Mouse (Mus musculus): ENCODE measurements at regions not wholly inside any gene's neighbourhood (a gene's known extent, or its start where the extent isn't known, plus 50 kb on each side); places are given as distances from the start of the nearest gene placed in this dataset.
"Not testable (repeated sequence)": the region's sequence is repeated elsewhere in the genome, so short reads cannot be mapped to it uniquely, and the experiment has no call there.

DNA sequence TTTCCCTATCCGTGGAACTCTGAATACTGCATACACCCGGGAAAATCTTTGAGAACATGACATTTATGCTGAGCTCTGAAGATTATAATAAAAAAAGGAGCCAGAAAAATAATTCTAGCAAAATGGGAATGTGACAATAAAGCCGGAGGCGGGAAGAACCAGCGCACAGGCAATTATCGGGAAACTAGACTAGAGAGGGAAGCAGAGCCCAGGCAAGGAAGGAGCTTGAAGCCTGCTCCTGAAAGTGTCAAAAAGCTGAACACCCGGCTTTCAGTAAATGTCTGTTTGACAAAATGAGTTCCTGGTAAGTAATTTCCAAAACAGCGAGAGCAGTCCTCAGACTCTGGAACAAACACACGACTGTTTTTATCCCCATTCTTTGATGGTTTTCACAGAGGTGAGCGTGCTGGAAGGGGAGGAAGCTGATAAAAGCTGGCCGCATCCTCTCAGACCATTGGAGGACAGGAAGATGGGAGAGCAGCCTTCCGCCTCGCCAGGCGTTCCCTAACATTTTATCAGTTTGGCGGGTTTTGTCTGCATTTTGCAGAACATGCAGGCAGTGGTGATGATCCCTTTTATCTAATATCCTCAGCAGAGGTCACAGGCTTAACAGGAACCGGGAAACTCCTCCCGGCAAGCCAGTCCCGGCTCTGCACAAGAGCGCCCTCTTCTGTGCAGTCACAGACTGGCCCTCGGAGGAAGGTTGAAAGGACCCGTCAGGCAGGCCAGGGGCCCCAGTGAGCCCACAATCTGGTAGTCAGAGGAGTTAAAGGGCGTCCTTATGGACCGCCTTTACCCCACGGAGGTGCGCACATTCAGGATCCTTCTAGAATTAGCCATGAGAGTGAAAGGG lies 201.3 kb upstream of the 1700056E22Rik start:
- peak; percentile 36 for DNase-seq (ENCODE audit: low read depth)

DNA sequence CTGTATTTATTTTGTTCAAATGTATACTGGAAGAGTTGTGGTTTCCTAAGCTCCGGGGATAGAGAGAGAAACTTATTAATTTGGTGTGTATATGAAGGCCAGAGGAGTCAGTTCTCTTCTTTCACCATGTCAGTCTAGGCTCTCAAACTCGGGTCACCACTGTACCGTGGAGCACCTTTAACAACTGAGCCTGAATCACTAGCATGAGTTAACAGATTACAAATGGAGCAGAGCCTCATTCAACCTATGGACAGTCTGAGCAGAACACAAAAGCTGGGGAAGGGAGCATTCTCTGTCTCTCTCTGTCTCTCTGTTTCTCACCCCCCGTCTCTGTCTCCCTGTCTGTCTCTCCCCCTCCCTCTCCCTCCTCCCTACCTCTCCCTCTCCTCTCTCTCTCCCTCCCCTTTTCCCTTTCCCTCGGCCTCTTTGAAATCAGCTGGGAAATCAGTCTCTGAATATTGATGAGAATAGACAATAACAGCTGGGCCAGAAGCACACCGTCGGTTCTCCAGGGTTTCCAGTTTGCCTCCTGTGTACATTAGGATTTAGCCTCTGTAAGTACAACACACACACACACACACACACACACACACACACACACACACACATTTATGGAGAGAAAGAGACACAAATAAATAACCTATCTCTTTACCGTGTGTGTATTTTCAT lies 200.4 kb upstream of the 1700056E22Rik start:
- DNase-seq (ENCODE audit: low read depth), result no peak

DNA sequence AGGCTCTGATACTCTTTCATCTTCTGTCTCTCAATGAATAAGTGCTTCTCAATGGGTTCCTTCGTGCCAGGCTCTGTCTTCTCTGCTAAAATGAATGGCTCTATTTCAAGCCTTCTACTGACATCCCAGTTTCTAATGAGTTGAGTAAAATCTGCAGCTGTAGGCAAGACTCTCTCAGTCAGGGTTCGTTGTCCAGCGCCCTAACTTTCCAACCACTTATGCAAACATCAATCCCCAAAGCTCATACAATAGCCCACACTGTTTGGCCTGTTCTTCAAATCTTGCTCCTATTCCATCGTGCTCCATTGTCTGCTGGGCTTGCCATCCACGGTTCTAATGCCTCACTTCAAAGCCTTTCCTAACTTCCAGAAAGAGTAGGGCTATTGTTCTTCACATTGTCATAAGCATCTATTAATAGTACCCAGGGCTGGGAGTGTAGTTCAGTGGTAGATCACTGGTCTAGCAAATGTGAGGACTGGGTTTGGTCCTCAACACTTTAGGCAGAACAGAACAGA lies 199.7 kb upstream of the 1700056E22Rik start:
- no peak for DNase-seq (ENCODE audit: low read depth)

DNA sequence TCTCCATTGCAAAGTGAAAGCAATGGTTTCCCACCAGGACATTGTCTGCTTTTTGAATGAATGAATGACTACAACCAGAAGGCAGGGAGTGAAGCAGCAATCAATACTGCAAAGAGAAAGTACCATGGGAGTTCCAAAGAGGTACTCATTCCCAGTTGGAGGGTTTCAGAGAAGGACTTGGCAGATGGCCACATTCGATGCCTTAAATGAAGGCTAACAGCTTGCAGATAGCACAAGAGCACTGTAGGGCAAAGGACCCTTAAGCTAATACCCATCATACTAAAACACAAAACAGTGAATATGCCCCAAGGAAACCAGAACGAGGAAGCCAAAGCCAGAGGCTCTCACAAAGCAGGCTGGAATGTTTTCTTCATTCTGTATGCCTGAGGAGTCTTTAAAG lies 188.2 kb upstream of the 1700056E22Rik start:
- DNase-seq (ENCODE audit: low read depth), result no peak

DNA sequence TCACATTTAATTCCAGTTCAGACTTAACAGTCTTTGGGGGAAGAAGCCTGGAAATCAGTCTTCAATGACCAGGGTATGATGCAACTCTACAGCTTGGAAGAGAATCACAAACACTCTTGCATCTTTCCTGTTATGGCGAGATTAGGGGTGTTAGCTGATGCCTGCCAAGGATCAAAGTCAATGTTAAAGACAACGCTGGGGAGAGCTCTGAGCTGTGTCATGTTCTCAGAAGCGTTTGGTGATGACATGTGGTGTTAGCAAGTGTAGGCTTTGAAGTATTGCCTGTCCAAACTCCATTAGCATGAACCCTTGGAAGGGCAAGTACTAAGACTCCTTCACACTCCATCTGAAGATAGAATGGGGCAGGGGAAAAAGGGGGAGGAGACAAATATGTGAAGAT lies 187.7 kb upstream of the 1700056E22Rik start:
- no peak for DNase-seq (ENCODE audit: low read depth)

DNA sequence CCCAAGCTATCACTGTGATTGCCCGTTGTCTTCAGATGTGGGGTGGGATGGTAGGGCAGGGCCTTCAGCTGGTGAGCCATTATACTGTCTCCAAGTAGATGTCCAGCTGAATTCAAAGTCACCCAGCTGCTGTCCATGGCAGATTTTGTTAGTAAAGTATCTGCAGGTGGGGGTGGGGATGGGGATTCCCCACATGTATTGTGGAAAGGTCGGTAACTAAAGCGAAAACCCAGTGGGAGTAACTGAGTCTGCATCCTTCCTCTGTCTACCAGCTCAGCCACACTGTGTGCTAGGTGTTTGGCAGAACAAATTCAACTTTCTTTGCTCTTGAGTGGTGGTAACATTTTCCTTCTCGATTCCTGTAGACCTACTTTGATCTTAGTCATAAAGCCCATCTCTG lies 163.2 kb upstream of the 1700056E22Rik start:
- DNase-seq (ENCODE audit: low read depth), result no peak

DNA sequence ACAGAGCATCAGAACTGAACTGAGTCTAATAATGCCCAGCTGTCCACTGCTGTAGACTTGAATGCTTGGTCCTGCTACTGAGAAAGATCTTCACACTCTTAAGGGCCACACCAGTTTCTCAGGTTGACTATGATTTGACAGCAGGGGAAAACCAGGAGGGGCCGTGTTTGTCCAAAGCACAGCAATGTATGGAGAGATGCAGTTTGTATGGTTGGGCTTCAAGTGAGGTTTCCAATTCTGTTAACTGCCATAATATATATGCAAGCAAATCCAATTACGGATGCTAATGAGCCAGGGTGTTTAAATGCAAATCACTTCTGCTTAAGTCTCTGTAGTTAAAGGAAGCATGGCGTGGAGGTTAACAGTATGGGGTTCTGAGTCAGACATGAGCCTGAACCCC lies 157.2 kb upstream of the 1700056E22Rik start:
- DNase-seq (ENCODE audit: low read depth), result no peak

DNA sequence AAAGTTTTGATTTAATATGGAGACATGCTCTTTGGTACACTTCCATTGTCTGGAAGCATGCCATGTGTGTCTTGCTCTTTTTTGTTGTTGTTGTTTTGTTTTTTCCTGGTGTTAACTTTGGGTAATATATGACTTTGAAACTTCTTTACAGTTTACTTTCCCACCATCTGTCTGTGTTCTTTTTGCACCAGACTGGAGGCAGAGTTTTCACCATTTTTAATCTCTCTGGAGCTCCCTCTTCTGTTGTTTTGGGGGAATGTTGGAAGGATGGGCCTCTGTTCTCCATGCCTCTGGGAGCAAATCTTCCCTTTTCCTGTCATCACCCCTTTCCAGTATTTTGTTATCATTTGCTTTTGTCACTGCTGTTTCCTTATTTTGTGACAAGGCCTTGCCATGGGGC lies 153.5 kb upstream of the 1700056E22Rik start:
- peak; percentile 2 for DNase-seq (ENCODE audit: low read depth)

DNA sequence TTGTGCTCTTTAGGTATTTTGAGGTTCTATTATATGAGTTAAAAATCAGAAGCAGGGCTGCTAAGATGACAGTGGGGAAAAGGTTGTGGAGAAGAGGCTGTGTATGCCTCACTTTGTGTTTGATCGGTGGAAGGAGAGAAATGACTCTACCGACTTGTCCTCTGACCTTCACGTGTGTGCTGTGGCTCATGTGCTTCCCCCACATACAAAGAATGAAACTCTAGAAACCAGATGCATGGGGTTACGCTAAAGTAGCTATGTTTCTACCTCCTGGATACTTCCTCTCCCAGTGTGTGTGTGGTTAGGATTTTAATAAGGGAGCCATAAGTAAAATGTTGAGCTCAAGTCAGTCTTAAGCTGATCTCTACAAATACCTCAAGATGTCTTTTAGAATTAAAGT lies 148.1 kb upstream of the 1700056E22Rik start:
- no peak for DNase-seq (ENCODE audit: low read depth)

DNA sequence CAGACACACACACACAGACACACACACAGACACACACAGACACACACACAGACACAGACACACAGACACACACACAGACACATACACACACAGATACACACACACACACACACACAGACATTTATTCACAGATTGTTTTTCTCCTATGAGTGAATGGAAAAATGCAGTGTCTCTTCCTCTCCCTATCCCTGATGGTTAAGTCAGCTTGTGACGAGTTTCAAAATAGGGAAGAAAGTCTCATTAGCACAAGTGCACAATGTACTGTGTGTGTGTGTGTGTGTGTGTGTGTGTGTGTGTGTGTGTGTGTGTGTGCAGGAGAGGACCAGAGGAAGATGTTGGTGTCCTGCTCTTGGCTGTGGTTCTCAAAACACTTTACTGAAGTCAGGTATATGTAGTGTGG lies 140.3 kb upstream of the 1700056E22Rik start:
- not testable (repeated sequence) for DNase-seq (ENCODE audit: low read depth)

DNA sequence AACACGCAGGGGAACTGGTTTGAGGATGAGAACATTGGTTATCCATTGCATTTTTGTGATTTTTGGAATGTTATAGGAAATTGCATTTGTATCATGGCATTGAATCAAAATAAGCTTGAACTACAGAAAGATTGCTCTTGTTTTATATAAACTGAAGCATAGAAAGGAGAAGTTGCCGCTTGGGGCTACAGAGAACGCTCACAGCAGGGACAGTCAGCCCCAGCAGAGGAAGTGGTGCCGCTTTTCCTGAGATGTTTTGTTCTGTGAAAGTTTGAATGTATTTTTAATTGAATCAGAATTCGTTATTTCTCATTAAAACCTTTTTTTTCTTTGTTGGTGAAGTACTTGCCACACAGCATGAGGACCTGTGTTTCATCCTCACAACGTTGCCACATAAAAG lies 139.6 kb upstream of the 1700056E22Rik start:
- no peak for DNase-seq (ENCODE audit: low read depth)

DNA sequence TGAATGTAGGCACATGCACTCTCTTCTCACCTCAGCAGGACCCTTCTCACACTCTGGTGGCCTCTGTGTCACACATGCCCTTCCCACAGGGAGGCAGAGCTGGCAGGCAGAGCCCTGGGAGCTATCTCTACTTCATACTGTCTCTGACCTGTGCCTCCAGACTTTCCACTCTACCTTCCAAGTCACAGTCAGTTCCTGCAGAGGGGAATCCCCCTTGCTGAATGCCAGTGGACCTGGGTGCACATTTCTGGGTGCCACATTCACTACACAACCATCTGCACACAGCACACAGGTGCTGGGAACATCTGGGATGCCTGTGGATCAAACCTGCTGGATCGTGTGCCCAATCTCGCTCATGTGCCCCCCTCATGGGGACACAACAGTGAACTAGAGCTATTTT lies 138.9 kb upstream of the 1700056E22Rik start:
- no peak for DNase-seq (ENCODE audit: low read depth)

DNA sequence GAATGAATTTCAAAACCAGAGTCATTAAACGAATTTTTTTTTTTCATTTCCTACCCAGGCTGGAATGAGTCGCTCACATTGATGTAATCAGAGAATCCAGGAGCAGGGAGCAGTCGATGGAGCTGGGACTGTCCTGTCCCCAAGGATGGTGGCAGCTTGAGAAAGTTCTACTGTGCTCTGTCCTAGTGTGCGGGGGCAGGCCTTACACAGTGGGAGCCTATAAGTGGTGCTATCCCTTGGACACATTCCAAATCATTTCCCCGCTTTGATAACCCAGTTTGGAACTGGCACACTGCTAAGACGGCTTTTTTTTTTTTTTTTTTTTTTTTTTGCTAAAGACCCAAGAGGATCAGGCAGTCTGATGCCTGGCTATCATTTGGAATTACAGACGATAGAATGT lies 137.5 kb upstream of the 1700056E22Rik start:
- no peak for DNase-seq (ENCODE audit: low read depth)

DNA sequence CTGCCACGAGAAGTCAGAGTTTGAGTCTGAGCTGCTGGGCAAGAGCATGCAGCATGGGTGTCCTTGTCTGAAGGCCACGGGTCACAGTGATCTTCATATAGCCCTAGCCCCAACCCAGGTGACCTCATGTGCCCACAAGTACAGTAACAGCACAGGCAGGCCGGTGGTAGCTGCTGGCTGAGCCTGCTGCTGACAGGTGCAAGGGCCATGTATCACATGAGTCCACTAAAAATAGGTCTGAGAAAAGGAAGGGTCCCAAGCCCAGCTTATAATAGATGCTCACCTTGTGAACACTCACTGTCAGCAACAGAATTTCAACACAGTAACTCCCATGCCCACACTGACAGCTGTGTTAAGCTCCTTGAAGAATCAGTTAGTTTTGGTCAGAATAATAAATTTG lies 136.8 kb upstream of the 1700056E22Rik start:
- DNase-seq (ENCODE audit: low read depth), result no peak

DNA sequence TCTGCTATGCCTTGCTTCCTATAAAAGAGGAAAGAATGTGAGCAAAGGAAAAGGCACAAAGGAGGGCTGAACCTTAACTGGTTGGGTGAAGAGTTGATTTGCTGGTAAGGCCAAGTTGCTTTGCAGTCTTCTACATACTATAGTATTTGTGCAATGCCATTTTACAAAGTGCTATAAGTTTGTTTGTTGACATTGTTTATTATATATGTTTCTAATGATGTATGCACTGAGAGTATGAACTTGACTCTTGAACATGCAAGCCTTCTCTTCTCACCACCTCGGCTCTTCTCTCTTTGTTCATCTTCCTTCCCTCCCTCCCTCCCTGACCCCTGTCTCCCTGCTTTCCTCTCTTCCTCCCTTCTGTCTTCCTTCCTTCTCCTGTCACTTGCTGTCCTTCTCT lies 135.9 kb upstream of the 1700056E22Rik start:
- no peak for DNase-seq (ENCODE audit: low read depth)

DNA sequence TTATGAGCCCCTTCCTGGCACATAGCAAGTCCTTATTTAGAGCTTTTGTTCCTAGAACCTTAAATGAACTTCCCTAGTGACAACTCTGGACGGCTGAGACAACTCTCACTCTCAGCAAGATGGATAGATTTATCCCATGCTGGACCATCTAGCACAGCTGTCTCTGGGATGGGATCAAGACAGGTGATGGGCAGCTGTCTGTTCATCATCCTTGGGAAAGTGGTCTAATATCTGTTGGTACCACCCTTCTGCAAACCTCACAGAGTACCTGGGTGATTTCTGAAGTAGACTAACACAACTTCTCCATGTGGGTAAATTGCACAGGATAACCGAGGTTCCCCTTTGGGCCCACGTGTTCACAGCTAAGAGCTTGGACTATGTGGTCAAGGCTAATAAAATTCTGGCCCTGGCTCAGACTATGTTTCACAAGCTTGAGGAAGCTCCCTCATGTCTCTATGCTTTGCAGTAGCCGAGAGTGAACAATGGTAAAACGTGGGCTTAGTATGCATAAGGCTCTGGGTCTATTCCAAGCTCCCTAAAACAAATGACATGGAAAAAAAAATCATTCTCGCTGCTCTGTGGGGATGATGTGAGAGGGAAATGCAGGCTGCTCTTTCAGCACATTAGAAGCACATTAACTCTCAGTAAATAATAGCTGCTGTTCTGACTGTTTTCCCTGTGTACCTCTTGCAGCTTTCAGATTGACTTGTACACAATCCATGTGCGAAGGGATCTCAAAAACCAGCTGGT lies 135.1 kb upstream of the 1700056E22Rik start:
- no peak for DNase-seq (ENCODE audit: low read depth)

DNA sequence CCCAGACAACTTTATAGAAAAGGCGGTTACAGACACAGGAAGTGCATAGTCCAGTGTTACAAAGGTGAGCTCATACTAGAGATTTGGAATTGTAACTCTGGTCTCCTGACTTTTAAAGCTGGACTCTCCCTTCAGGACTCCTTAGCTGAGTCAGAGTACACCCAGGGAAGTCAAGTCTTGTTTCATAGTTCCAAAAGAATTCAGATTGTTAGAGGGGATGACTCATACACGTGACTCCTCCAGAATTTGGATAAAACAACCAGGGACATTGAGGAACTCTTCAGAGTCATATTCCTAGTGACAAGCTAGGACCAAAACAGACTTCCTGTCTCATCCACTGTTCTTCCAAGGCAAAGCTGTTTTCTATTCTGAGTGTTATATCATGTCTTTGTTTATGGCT lies 132.8 kb upstream of the 1700056E22Rik start:
- no peak for DNase-seq (ENCODE audit: low read depth)

DNA sequence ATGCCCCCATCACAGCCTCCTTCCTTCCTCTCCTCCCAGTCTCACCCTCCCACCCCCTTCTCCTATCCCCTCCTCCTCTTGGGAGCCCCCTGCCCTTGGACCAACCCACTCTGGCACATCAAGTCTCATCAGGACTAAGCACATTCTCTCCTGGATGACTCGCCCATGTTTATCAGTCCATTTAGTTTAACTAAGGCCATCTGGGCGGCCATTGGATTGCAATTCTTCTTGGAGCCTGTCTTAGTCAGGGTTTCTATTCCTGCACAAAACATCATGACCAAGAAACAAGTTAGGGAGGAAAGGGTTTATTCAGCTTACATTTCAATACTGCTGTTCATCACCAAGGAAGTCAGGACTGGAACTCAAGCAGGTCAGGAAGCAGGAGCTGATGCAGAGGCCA lies 128.4 kb upstream of the 1700056E22Rik start:
- DNase-seq (ENCODE audit: low read depth), result not testable (repeated sequence)

DNA sequence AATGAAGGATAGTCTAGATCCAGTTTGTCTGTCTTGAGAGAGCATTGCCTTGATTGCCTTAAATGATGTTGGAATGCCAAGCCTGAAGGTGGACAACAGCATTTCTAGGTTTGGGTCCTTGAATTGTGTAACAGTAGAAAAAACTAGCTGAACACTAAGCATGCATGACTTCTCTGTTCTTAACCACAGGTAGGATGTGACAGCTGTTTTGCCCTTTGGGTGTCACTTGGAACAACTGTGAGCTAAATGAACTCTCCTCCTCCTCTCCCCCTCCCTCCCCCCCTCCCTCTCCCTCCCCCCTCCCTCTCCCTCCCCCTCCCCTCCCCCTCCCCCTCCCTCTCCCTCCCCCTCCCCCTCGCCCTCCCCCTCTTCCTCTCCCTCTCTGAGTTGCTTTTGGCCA lies 113.6 kb upstream of the 1700056E22Rik start:
- DNase-seq (ENCODE audit: low read depth), result no peak

DNA sequence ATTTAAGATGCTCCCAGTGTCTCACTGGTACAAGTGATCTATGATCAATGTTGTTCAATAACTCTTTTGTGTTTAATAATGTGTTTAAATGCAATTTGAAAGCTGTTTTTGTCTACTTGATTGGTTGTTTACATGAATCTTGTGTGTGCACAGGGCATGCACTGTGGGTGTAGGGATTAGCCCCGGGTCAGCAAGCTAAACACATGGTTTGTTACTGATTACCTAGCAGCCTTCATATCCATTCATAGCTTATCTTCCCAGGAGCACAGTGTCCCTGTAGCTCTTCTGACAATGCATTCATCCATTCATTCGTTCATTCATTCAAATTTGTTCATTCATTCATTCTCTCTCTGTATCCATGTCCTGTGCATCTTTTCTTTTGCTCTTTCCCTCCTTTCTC lies 108.9 kb upstream of the 1700056E22Rik start:
- DNase-seq (ENCODE audit: low read depth), result no peak

DNA sequence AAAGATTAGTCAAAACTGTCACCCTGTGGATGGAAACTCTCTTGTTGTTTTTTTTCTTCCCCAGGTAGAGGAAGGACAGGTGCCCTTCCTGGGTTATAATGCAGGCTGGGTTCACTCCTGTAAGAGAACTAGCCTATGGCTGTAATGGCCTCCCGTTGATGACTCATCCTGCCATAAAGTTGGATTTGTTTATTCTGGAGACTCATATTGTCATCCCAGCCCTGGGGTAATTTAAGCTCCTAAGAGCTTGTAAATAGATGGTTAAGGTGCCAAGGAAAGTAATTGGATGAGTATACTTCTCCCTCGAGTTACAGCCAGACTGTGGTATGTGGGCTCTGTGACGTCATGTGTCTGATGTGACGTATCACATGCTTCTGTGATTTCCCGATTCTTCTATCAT lies 106.4 kb upstream of the 1700056E22Rik start:
- DNase-seq (ENCODE audit: low read depth), result no peak

DNA sequence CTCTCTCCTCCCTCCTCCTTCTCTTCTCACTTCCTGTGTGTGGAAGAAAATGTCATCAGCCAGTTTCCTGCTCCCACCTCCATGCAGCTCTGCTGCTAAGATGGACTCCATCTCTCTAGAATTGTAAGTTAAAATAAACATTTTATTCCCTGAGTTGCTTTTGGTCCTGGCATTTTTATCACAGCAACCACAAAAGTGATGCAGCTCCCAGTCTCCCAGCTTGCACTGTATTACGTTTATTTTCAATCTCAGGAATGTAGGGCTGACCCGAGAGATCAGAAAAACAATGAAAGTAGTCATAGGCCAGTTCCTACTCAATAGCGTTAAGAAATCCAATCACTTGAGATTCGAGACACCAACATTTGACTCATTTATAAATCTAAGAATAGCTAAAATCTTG lies 106.0 kb upstream of the 1700056E22Rik start:
- DNase-seq (ENCODE audit: low read depth), result no peak

DNA sequence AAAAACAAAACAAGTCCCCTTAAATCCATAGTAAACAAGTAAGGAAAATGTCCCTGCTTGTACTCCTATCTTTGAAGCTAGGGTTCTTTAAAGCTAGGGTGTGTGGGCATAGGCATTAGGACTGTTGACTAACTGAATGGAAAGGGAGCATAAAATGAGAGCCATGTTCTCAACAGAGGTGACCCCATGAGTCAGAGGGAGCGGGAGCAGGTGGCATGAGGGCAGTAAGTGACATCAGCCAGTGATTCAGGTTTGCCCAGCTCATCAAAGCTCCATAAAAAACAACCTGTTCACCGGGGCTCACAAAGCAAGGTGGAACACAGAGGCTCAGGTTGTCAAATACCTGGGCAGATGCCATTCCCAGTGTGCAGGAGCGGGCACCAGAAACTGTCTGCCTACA lies 104.6 kb upstream of the 1700056E22Rik start:
- DNase-seq (ENCODE audit: low read depth), result no peak

All from 416B (cell line).